Mouse (Mus musculus) liver, postnatal 0 days (tissue): Measurements from ENCODE around the gene Chst12.

ENCODE experiments used
- CTCF ChIP-seq: sonication (generic); IDR thresholded peaks from 2 replicates; pipeline ENCODE4 v1.5.1; 2016; ENCODE audit warnings: antibody characterized with exemption, low read depth
- EP300 ChIP-seq: IDR thresholded peaks from 2 replicates; pipeline ENCODE4 v1.6.1; 2016; ENCODE audit warnings: antibody characterized with exemption, low read depth, mild to moderate bottlenecking

DNA sequence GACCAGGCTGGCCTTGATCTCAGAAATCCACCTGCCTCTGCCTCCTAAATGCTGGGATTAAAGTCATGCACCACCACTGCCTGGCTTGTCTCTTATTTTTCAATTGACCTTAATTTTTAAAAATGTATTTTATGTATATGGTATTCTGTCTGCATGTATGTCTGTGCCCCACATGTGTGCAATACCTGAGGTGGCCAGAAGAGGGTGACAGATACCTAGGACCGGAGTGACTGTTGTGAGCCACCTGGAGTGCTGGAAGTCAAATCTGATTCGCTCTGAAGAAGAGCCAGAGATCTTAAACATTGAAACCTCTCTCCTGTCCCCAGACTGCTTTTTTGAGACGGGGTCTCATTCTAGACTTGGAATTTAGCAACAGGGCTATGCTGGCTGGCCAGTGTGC lies 33.0 kb upstream of the Chst12 start:
- TF ChIP-seq CTCF = peak; percentile 74
- no peak for TF ChIP-seq EP300
